Comparison of ENCODE assay signal across 7 mouse cellular contexts in genomic region chr13:95563693-95564092, GRCm38 (mm10). TPM values are rescaled to one million over a fixed set of nuclear protein-coding genes. Genes with fewer than 3 reads are reported as not detected.
DNase-seq lines count a peak whose midpoint lies in the region; ATAC-seq and TF ChIP-seq lines count a peak whose summit lies in the region.

No protein-coding gene starts in this region.

- H3K27ac ChIP-seq in cerebellum, adult 2 months (ENCODE audit: insufficient read depth, low read length): no peak overlapping the region

- WGBS in cerebellum, adult 2 months: 0% methylated on average over 3 of the region's 3 CpGs

- H3K4me1 ChIP-seq in cerebellum, adult 2 months (ENCODE audit: control insufficient read depth, insufficient read depth, low read length): no peaks in the 10 kb centered on the region

- peak; percentile 83 for TF ChIP-seq CTCF in cerebellum, adult 2 months (IDR thresholded peaks at IDR 0.05; ENCODE audit: borderline replicate concordance, insufficient read depth, low read depth, low read length)

- ATAC-seq in megakaryocyte progenitor cell, adult 5-6 weeks (replicated peaks; ENCODE audit: poor library complexity): peak; percentile 91

- H3K27me3 ChIP-seq in cerebellum, adult 2 months (ENCODE audit: control insufficient read depth, insufficient read depth, low read length): no peaks in the 10 kb centered on the region

- H3K4me3 ChIP-seq in cerebellum, adult 2 months (replicated peaks; ENCODE audit: insufficient read depth, low read depth, low read length): no peak overlapping the region

- DNase-seq in ZHBTc4 (ENCODE audit: low read depth, low spot score): peak; percentile 82
- peak; percentile 55 for DNase-seq in cerebellum, adult 2 months
- peak; percentile 83 for DNase-seq in forelimb bud, embryonic 11.5 days (ENCODE audit: low read depth, low spot score)
- peak; percentile 80 for DNase-seq in hindlimb bud, embryonic 11.5 days (ENCODE audit: extremely low spot score, low read depth, low spot score)
- DNase-seq in left cerebral cortex, adult 8-10 months (ENCODE audit: low spot score in 2 of 2): peak; percentile 15 to 45
- peak; percentile 42 for DNase-seq in right cerebral cortex, postnatal 25 days

- no peak for TF ChIP-seq POLR2A in cerebellum, adult 2 months (IDR thresholded peaks at IDR 0.05; ENCODE audit: borderline replicate concordance, insufficient read depth, low read length)

RNA-seq across cellular contexts. Expression of gene F2rl1, which starts 38.7 kb away (rescaled TPM):
- polyA plus RNA-seq in cerebellum, adult 2 months (2012; rRNA removed): 0.13 and 0.29 TPM in 2 replicates
- total RNA-seq in left cerebral cortex, adult 8-10 months (2022): under 1 TPM; 0.13 to 0.44 (median 0.26) TPM
- 0.15 and 0.27 TPM in 2 replicates for total RNA-seq in megakaryocyte progenitor cell, adult 5-6 weeks (2015)
- total RNA-seq in megakaryocyte progenitor cell, adult 5-6 weeks (2017): 0.04 and 0.61 TPM in 2 replicates

RNA-seq across cellular contexts. Expression of gene F2r, which starts 54.6 kb away (rescaled TPM):
- 4.3 and 4.4 TPM in 2 replicates for polyA plus RNA-seq in cerebellum, adult 2 months (2012; rRNA removed)
- 1 to 10 TPM; 3.7 to 5.0 (median 4.5) TPM for total RNA-seq in left cerebral cortex, adult 8-10 months (2022)
- 3.8 and 9.6 TPM in 2 replicates for total RNA-seq in megakaryocyte progenitor cell, adult 5-6 weeks (2015)
- 2.5 and 6.2 TPM in 2 replicates for total RNA-seq in megakaryocyte progenitor cell, adult 5-6 weeks (2017)

Comparison
In these comparisons a context has a peak if more than half of its experiments do, and no peak if none do; other contexts are left out.
1. DNase-seq: peak in every context shown above with its lines; median percentile 83 in forelimb bud, embryonic 11.5 days; 82 in ZHBTc4; 80 in hindlimb bud, embryonic 11.5 days; 55 in cerebellum, adult 2 months; 42 in right cerebral cortex, postnatal 25 days; 30 in left cerebral cortex, adult 8-10 months.